Mouse (Mus musculus) CD4-positive, CD25-positive, alpha-beta regulatory T cell, adult 2 months (primary cell): ENCODE results near the gene Tpst1.

Experiments used
- DNase-seq: peaks from one replicate; pipeline ENCODE4 v3.0.0-alpha.2; 2012; ENCODE audit warnings: low read depth, low spot score

The Tpst1 gene

GRCm38 (mm10) chr5:130143977-130144333 lies 70.8 kb downstream of the Tpst1 start:
- no peak for DNase-seq

GRCm38 (mm10) chr5:130144334-130145312 lies 71.5 kb downstream of the Tpst1 start, which contains the start of gene Kctd7:
Gene Kctd7, plus strand, starts transcription at chr5:130144861.
- peak; percentile 94 for DNase-seq

GRCm38 (mm10) chr5:130145961-130146360 lies 72.8 kb downstream of the Tpst1 start:
- no peak for DNase-seq

DNA sequence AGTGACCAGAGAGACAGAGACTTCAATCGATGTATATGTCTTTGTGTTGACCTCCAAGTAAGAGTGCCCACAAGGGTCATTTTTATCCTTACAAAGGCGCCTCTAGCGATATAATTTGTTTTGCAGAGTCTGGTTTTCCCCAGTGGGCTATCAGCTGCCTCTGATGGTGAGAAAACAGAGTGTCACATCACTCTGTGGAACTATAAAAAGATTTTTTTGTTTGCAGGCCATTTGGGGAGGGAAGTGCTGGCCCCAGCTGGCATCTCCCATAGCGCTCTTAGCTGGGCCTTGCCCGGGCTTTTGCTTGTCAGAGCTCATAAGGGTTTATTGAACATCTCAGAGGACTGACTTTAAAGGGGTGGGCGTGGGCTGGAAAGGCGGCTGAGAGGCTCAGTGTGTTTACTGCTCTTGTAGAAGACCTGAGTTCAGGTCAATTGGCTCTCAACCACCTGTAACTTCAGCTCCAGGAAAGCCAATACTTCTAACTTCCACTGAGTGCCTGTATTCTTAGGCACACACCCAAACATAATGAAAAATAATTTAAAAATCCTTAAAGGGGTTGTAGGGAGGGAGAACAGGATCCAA lies 76.7 kb downstream of the Tpst1 start:
- DNase-seq = no peak

DNA sequence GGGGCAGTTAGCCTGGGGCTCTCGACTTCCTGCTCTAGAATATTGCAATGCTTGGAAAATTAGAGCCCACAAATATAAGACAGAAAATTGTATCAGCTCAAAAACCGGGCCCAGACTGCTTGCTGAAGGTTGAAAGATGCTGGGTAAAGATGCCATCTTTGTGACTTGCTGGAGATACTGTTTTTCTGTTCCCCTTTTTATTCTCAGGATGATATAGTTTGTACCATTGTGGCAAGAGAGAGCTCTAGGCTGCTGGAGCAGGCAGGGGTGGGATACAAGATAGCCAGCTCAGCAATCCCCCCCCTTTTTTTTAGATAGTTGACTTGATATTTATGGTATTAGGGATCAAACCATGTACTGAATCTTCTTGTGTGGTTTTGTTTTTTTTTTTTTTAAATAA lies 81.2 kb downstream of the Tpst1 start:
- DNase-seq = no peak

DNA sequence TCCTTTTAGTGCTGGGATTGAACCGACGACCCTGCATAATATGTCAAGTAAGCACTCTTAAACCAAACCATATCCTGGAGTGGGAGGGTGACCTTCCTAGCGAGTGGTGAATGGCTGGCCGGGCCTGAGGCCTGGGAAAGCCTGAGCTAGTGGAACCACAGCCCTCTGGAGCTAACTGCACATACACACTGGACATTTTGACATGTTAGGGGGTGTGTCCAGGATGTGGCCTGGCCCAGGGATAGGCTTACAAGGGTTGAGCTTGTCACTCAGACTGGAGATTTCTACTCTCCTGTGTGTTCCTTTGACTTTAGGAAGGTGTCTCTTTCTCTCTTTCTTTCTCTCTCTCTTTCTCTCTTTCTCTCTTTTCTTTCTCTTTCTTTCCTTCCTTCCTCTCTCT lies 85.4 kb downstream of the Tpst1 start:
- no peak for DNase-seq

- DNase-seq = no peak
Observed at GRCm38 (mm10) chr5:130159761-130160201, 86.7 kb downstream of the Tpst1 start.

GRCm38 (mm10) chr5:130163670-130164069 lies 90.5 kb downstream of the Tpst1 start:
- peak; percentile 89 for DNase-seq

- DNase-seq = no peak
Observed at GRCm38 (mm10) chr5:130165213-130165612, 92.1 kb downstream of the Tpst1 start.

DNA sequence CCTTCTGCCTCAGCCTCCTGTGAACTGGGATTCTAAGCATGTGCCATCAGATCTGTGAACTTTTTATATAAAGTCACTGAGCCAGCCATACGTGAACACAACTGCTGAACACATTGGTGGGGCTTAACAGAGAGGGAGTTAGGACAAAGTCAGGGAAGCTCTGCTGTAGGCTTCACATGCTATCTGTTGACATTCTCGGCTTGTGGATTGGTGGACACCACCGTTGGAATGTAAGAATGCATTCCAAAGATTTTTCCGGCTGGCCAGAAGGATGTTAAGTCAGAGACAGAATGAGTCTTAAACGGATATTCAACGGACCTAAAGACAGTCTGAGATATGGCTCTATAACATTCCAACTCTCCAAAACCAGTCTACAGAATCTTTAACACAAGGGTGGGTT lies 96.0 kb downstream of the Tpst1 start:
- DNase-seq = no peak

DNA sequence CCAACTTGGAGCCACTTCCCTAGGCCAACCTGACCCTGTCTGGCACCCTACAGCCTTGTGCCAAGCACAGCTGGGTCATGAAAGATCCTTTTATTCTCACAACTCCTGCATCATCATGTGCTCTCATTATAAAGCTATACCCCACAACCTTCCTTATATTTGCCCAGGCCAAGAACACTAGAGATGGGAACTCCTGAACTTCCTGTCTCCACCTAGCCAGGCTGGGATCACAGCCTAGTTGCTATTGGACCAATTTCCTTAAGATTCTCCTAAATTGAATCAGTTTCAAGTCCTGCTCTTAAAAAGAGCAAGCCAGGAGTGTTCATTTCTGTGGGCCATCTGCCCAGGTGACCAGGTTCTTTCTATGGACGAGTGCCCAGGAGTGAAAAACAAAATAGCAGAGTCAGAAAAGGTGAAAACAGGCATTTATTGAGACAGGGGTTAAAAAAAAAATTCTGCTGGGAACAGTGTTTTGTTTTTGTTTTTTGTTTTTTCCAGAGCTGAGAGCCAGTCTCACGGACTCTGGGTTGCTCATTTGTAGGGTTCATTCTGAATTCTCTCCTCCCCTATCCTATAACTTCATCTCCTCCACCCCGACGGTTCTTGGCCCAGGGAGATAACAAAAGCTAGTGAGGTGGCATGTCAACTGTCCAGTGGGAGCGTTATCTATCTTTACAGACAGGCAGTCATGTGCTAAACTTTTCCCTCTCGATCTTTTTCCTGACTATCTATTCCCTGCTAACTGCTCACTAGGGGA lies 97.7 kb downstream of the Tpst1 start:
- DNase-seq = peak; percentile 10

DNA sequence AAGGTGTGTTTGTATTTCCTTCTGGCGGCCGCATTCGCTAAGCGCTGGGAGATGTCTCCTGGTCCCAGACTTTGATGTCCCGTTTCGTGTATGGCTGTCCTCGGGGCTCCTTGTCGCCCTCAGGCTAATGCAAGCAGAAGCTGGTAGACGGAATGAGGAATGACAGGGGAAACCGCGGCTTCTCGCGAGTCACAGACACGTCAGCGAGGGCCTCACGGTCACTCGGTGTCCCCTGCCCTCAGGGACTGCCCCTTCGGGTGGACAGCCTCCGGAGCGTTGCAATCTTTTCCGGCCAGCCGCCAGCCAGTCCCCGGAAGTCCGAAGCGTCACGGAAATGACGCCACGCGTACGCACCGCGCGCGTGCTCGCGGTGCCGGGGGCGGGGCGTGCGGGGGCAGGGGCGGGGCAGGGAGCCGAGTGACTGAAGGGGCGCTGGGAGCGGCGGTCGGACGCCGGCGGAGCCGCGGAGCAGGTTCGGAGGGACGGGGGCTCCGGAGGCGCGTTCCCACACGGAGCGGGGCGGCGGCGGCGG lies 98.4 kb downstream of the Tpst1 start, which contains the start of gene Rabgef1:
TSS of gene Rabgef1 (plus strand) at position 376 of the 532 bp plus-strand sequence.
- peak; percentile 92 for DNase-seq

DNA sequence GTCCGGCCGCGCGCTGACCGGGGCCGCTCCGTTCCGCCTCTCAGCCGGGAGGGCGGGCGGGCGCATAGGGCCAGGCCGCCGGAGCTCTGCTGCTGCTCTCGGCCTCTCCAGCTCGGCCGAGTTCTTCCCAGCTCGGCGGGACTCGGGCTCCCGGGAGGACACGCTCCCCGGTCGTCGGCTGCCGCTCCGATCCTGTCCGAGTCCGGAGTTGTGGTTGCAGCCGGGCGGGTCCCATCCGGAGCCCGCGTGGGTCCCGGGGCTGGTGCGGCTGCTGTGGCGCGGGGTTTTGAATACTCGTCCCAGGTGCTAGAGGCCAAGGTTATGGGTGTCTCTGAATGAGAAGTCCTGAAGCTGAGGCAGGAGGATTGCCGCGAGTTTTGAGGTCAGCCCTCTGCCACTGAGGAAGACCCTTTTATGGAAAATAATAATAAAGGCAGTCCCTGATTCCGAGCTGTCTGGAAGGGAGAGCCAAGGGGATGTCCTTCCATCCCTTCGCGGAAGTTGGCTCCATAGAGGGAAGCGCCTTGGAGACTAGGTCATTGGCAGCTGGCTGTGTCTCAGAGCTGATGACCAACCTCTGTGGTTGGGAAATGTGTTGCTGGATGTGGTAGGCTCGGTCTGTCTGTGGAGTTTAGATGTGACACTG lies 99.0 kb downstream of the Tpst1 start:
- peak; percentile 58 for DNase-seq

GRCm38 (mm10) chr5:130173012-130173411 lies 99.9 kb downstream of the Tpst1 start:
- DNase-seq = no peak

DNA sequence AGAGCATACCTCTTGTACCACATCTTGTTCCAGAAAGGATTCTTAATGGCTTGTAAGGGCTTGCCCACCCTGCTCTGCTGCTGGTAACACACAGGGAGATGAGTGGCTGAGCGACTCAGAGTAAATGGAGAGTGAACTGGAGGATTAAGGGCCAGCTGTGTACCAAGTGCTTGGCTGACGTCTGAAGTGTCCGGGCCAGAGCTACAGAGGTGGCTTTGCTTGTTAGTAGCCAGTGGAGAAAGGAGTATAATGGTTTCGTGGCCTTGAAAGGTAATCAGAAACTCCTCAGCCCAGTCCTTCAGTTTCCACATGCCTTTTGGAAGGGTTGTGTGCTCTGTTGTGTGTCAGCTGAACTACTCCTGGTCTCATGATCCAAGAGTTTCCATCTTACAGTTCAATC lies 104.7 kb downstream of the Tpst1 start:
- DNase-seq = no peak

DNA sequence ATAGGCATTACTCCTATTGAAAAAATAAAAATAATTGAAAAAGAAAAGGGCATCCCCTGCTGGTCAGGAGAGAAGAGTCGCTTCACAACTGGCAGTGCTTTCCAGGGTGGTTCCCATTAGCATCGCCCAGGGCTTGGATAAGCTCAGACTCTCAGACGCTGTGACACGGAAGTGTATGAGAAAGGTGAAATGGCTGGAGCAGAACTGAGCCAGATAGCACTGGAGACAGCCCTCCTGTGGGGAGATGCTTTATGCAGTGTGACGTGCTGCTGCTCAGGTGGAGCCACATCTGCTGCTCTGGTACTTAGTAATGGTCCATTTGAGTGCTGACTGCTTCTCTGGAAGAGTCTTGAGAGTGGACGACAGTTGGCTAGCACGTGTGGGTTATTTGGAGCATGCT lies 107.2 kb downstream of the Tpst1 start:
- DNase-seq = no peak

DNA sequence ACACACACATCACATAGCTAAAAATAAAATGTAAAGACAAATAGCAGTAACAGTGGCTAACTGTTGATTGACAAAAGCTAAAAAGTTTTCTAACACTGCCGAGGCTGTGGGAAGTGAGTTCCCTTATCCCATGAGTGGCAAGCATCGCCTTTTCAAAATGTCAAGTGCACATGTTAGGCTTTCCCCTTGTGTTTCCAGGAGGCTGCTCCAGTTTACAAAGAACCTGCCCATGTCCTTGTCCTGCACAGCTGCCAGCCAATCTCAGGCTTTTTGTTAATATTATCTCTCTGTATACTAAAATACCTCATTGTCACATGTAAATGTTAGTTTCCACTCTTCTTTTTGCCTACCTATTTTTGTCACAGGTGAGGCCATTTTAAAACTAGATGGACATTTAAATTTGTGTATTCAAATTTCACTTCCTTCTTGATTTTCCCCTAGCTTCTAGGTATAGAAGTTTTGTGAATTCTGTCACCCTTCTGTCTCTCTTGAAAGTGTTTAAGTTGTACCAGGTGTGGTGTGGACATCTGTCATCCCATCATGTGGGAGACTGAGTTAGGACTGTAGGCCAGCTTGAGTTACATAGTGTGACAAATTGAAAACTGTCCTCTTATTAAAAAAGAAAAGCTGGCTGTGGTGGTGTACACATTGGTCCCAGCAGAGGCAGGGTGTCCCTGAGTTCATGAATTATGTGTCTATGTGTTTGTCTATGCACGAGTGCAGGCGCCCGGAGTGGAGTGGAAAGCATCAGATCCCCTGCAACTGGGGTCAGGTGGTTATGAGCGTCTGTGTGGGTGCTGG lies 108.8 kb downstream of the Tpst1 start:
- DNase-seq = no peak

GRCm38 (mm10) chr5:130182541-130182821 lies 109.4 kb downstream of the Tpst1 start:
- DNase-seq = no peak

GRCm38 (mm10) chr5:130184193-130184856 lies 111.2 kb downstream of the Tpst1 start:
- no peak for DNase-seq

DNA sequence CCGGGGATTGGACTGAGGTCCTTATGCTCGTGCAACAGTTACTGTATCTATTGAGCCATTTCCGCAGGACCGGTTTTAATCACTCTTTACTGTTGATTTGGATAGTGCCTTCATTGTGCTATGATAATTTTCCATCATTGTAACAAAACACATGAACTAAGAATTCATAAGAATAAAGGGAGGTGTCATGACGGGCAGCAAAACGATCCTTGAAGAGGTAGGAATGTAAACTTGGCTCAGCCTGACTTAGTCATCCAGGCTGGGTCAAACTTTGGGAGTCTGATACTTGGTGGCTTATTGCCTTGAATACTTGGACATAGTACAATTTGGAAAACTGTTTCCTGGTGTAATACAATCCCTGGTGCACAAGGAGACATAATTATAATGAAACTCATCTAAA lies 112.2 kb downstream of the Tpst1 start:
- DNase-seq = no peak
